Mouse (Mus musculus) limb, embryonic 14.5 days (tissue): ENCODE results near the gene Hibch. TPM values are rescaled to one million over a fixed set of nuclear protein-coding genes. Genes with fewer than 3 reads are reported as not detected.
A peak's percentile ranks its signal among the peaks of the same experiment; 100 is the strongest.

ENCODE experiments used
- ATAC-seq: fragments of 200-750 bp; cut with Nextera tagmentation; 2 replicates; pipeline ENCODE4 v1.8.0; 2017; ENCODE audit warnings: low read depth, moderate number of reproducible peaks, moderate TSS enrichment; ENCODE audit not compliant: low FRiP score
- DNase-seq: peaks from one replicate; pipeline ENCODE4 v3.0.0-alpha.2; 2015; ENCODE audit warnings: low spot score
- H3K27ac ChIP-seq: fragments of 300-500 bp; sonication (generic); replicated peaks from 2 replicates; pipeline ENCODE4 v1.5.1; 2014; ENCODE audit warnings: low read depth, mild to moderate bottlenecking, low read length, moderate library complexity, mixed read lengths
- H3K27me3 ChIP-seq: fragments of 300-500 bp; sonication (generic); 2 replicates; pipeline ENCODE4 v1.6.1; 2014; ENCODE audit warnings: low read length, mixed read lengths; ENCODE audit not compliant: control insufficient read depth, insufficient read depth
- H3K36me3 ChIP-seq: fragments of 300-500 bp; sonication (generic); 2 replicates; pipeline ENCODE4 v1.6.1; 2014; ENCODE audit warnings: mild to moderate bottlenecking, low read length, moderate library complexity, mixed read lengths; ENCODE audit not compliant: control insufficient read depth, insufficient read depth
- H3K4me1 ChIP-seq: fragments of 300-500 bp; sonication (generic); 2 replicates; pipeline ENCODE4 v1.6.1; 2014; ENCODE audit warnings: antibody characterized with exemption, low read length, mixed read lengths; ENCODE audit not compliant: control insufficient read depth, insufficient read depth
- H3K4me2 ChIP-seq: fragments of 300-500 bp; sonication (generic); replicated peaks from 2 replicates; pipeline ENCODE4 v1.6.1; 2014; ENCODE audit warnings: low read depth, mild to moderate bottlenecking, low read length, moderate library complexity; ENCODE audit not compliant: severe bottlenecking
- H3K4me3 ChIP-seq: fragments of 300-500 bp; sonication (generic); replicated peaks from 2 replicates; pipeline ENCODE4 v1.5.1; 2014; ENCODE audit warnings: low read length
- H3K9ac ChIP-seq: fragments of 300-500 bp; sonication (generic); 2 replicates; pipeline ENCODE4 v1.6.1; 2014; ENCODE audit warnings: mild to moderate bottlenecking, low read depth, low read length, moderate library complexity; ENCODE audit not compliant: severe bottlenecking
- H3K9me3 ChIP-seq: fragments of 300-500 bp; sonication (generic); 2 replicates; pipeline ENCODE4 v1.6.1; 2016; ENCODE audit warnings: low read length; ENCODE audit not compliant: control insufficient read depth
- POLR2A ChIP-seq: fragments of 200-500 bp; IDR thresholded peaks from 2 replicates; pipeline ENCODE4 v1.8.0; 2012; ENCODE audit warnings: inconsistent platforms, mild to moderate bottlenecking, moderate library complexity, borderline replicate concordance; ENCODE audit not compliant: insufficient read depth, insufficient read length; ENCODE audit errors: extremely low read depth
- WGBS: fragments of 180-500 bp; shearing (Covaris S2); extraction: QIAGEN DNeasy Blood & Tissue Kit; methylation state at CpG from one replicate; pipeline ENCODE4 v1.1.7; 2014; 5-methylcytosine and 5-hydroxymethylcytosine counted together
- polyA plus RNA-seq, 2 experiments: library from polyadenylated mRNA; depleted of rRNA in 1 of 2; stranded (reverse) in 1 of 2; unstranded in 1 of 2; fragments of >200 nt; fragmentation: Nextera tagmentation in 1 of 2; extraction: Ambion mirVana in 1 of 2; gene quantifications; 2 replicates each; pipeline versions ENCODE4 v1.2.1 to v1.2.3; 2012 to 2014

Hibch gene
- polyA plus RNA-seq, 2 experiments: 20.4 to 24.4 TPM

GRCm38 (mm10) chr1:52952551-52953397, 108.0 kb downstream of the Hibch start:
- DNase-seq: peak; percentile 9
- ATAC-seq: peak; percentile 66
- Histone ChIP-seq H3K27me3 (no peaks in the 10 kb centered on the region), H3K4me3 (peak overlapping the region; percentile 53), H3K27ac (no peak overlapping the region), H3K36me3 (no peaks in the 10 kb centered on the region), H3K4me2 (peak overlapping the region; percentile 97), H3K9me3 (no peaks in the 10 kb centered on the region), H3K9ac (peak overlapping the region; percentile 58), H3K4me1 (peaks cover 9% of the 10 kb centered on the region)
- WGBS: 2% methylated on average over 45 of the region's 47 CpGs
- TF ChIP-seq POLR2A: no peak

- Histone ChIP-seq H3K27me3 (no peaks in the 10 kb centered on the region), H3K36me3 (no peaks in the 10 kb centered on the region), H3K4me2 (peak overlapping the region; percentile 97), H3K27ac (no peak overlapping the region), H3K9ac (no peak overlapping the region), H3K4me3 (peak overlapping the region; percentile 53; the same call in 1 of the 2 replicates), H3K9me3 (no peaks in the 10 kb centered on the region), H3K4me1 (peaks cover 9% of the 10 kb centered on the region)
- DNase-seq (no peak), ATAC-seq (no peak)
- no peak for TF ChIP-seq POLR2A
- WGBS: 12% methylated on average over 4 of the region's 4 CpGs
Observed at GRCm38 (mm10) chr1:52953548-52953947, 108.8 kb downstream of the Hibch start.

- DNase-seq: no peak
- no peak for ATAC-seq
- H3K27ac ChIP-seq: no peak overlapping the region
- H3K4me1 ChIP-seq: peaks cover 9% of the 10 kb centered on the region
- H3K27me3 ChIP-seq: no peaks in the 10 kb centered on the region
- no peak overlapping the region for H3K9ac ChIP-seq
- WGBS: 86% methylated on average over 2 of the region's 2 CpGs
- H3K4me3 ChIP-seq: no peak overlapping the region
- H3K36me3 ChIP-seq: no peaks in the 10 kb centered on the region
- no peak overlapping the region for H3K4me2 ChIP-seq
- no peak for TF ChIP-seq POLR2A
- no peaks in the 10 kb centered on the region for H3K9me3 ChIP-seq
Observed at GRCm38 (mm10) chr1:52954456-52954855, 109.7 kb downstream of the Hibch start.

GRCm38 (mm10) chr1:52955102-52955501, 110.4 kb downstream of the Hibch start:
- Histone ChIP-seq H3K27ac (no peak overlapping the region), H3K4me1 (peaks cover 9% of the 10 kb centered on the region), H3K4me3 (no peak overlapping the region), H3K27me3 (no peaks in the 10 kb centered on the region), H3K36me3 (no peaks in the 10 kb centered on the region), H3K4me2 (no peak overlapping the region), H3K9ac (no peak overlapping the region), H3K9me3 (no peaks in the 10 kb centered on the region)
- TF ChIP-seq POLR2A: no peak
- ATAC-seq: no peak
- DNase-seq: peak; percentile 16
- WGBS: 40% methylated on average over 6 of the region's 6 CpGs

GRCm38 (mm10) chr1:52956746-52957145, 112.0 kb downstream of the Hibch start:
- Histone ChIP-seq H3K36me3 (no peaks in the 10 kb centered on the region), H3K27ac (no peak overlapping the region), H3K4me1 (peaks cover 9% of the 10 kb centered on the region), H3K4me3 (no peak overlapping the region), H3K4me2 (no peak overlapping the region), H3K9ac (no peak overlapping the region), H3K9me3 (no peaks in the 10 kb centered on the region), H3K27me3 (no peaks in the 10 kb centered on the region)
- no peak for TF ChIP-seq POLR2A
- WGBS: 71% methylated on average over 4 of the region's 4 CpGs
- DNase-seq: no peak
- no peak for ATAC-seq
